Mouse (Mus musculus): ENCODE data around the gene Smim10l1. TPM values are rescaled to one million over a fixed set of nuclear protein-coding genes. Genes with fewer than 3 reads are reported as not detected.

The Smim10l1 gene
- 10.5 to 15.0 TPM (median 14.4 TPM) in 4 replicates for total RNA-seq (2023)

GRCm38 (mm10) chr6:133104609-133104921 lies at the start of gene Smim10l1:
TSS of gene Smim10l1 (plus strand) at chr6:133104909.

GRCm38 (mm10) chr6:133055716-133056115 lies 49.0 kb upstream of the Smim10l1 start, which contains the start of gene Tas2r140:
TSS of gene Tas2r140 (minus strand) at chr6:133055816.

Other genes with a start within 250 kb of the Smim10l1 start
- not detected in 4 replicates for gene Tas2r116, start 249.5 kb upstream of the Smim10l1 start, total RNA-seq (2023)
- not detected in 4 replicates for gene Tas2r110, start 236.9 kb upstream of the Smim10l1 start, total RNA-seq (2023)
- gene Tas2r113, start 211.9 kb upstream of the Smim10l1 start, total RNA-seq (2023), result not detected in 4 replicates
- not detected in 4 replicates for gene Tas2r125, start 195.3 kb upstream of the Smim10l1 start, total RNA-seq (2023)
- not detected in 4 replicates for gene Tas2r129, start 153.8 kb upstream of the Smim10l1 start, total RNA-seq (2023)
- not detected in 4 replicates for gene Tas2r131, start 147.0 kb upstream of the Smim10l1 start, total RNA-seq (2023)
- not detected in 4 replicates for gene Tas2r109, start 123.9 kb upstream of the Smim10l1 start, total RNA-seq (2023)
- gene Tas2r103, start 67.8 kb upstream of the Smim10l1 start, total RNA-seq (2023), result not detected in 4 replicates
- not detected in 4 replicates for gene Tas2r140, start 49.1 kb upstream of the Smim10l1 start, total RNA-seq (2023)
- gene 5530400C23Rik, start 187.3 kb downstream of the Smim10l1 start, total RNA-seq (2023), result not detected in 4 replicates

All from B cell, adult 62 days (primary cell).